Mouse (Mus musculus): ENCODE data around the gene 2810408A11Rik.

Gene 2810408A11Rik

GRCm38 (mm10) chr11:69900471-69901405 is at the start of gene 2810408A11Rik, which contains the start of gene Neurl4:
Gene 2810408A11Rik (minus strand): TSS chr11:69900987.
Gene Neurl4 (plus strand): TSS chr11:69901072.
- DNase-seq (ENCODE audit: extremely low read depth, insufficient read length, low spot score), result peak; percentile 85

- DNase-seq (ENCODE audit: extremely low read depth, insufficient read length, low spot score), result peak; percentile 67
Measured at GRCm38 (mm10) chr11:69948763-69949150, 48.0 kb upstream of the 2810408A11Rik start.

GRCm38 (mm10) chr11:69948066-69948762 is 47.4 kb upstream of the 2810408A11Rik start, which contains the start of gene Slc2a4:
Gene Slc2a4 (minus strand): TSS chr11:69948188.
- DNase-seq (ENCODE audit: extremely low read depth, insufficient read length, low spot score), result peak; percentile 58

- no peak for DNase-seq (ENCODE audit: extremely low read depth, insufficient read length, low spot score)
Measured at GRCm38 (mm10) chr11:69947337-69948065, 46.7 kb upstream of the 2810408A11Rik start.

- DNase-seq (ENCODE audit: extremely low read depth, insufficient read length, low spot score), result no peak
Measured at GRCm38 (mm10) chr11:69945997-69946891, 45.5 kb upstream of the 2810408A11Rik start.

GRCm38 (mm10) chr11:69945216-69945615 is 44.4 kb upstream of the 2810408A11Rik start:
- DNase-seq (ENCODE audit: extremely low read depth, insufficient read length, low spot score), result no peak

- no peak for DNase-seq (ENCODE audit: extremely low read depth, insufficient read length, low spot score)
Measured at GRCm38 (mm10) chr11:69940962-69941361, 40.2 kb upstream of the 2810408A11Rik start.

- no peak for DNase-seq (ENCODE audit: extremely low read depth, insufficient read length, low spot score)
Measured at GRCm38 (mm10) chr11:69939731-69940130, 38.9 kb upstream of the 2810408A11Rik start.

GRCm38 (mm10) chr11:69939181-69939580 is 38.4 kb upstream of the 2810408A11Rik start:
- DNase-seq (ENCODE audit: extremely low read depth, insufficient read length, low spot score), result no peak

GRCm38 (mm10) chr11:69938401-69938979 is 37.7 kb upstream of the 2810408A11Rik start:
- no peak for DNase-seq (ENCODE audit: extremely low read depth, insufficient read length, low spot score)

- DNase-seq (ENCODE audit: extremely low read depth, insufficient read length, low spot score), result no peak
Measured at GRCm38 (mm10) chr11:69937834-69938233, 37.0 kb upstream of the 2810408A11Rik start.

- no peak for DNase-seq (ENCODE audit: extremely low read depth, insufficient read length, low spot score)
Measured at GRCm38 (mm10) chr11:69937385-69937784, 36.6 kb upstream of the 2810408A11Rik start.

- no peak for DNase-seq (ENCODE audit: extremely low read depth, insufficient read length, low spot score)
Measured at GRCm38 (mm10) chr11:69936714-69937347, 36.0 kb upstream of the 2810408A11Rik start.

- no peak for DNase-seq (ENCODE audit: extremely low read depth, insufficient read length, low spot score)
Measured at GRCm38 (mm10) chr11:69936156-69936555, 35.4 kb upstream of the 2810408A11Rik start.

- no peak for DNase-seq (ENCODE audit: extremely low read depth, insufficient read length, low spot score)
Measured at GRCm38 (mm10) chr11:69935137-69935879, 34.5 kb upstream of the 2810408A11Rik start, which contains the start of gene Ybx2. Gene Ybx2 (plus strand): TSS chr11:69935796.

GRCm38 (mm10) chr11:69934681-69935080 is 33.9 kb upstream of the 2810408A11Rik start:
- DNase-seq (ENCODE audit: extremely low read depth, insufficient read length, low spot score), result no peak

- DNase-seq (ENCODE audit: extremely low read depth, insufficient read length, low spot score), result peak; percentile 37
Measured at GRCm38 (mm10) chr11:69934169-69934568, 33.4 kb upstream of the 2810408A11Rik start.

- no peak for DNase-seq (ENCODE audit: extremely low read depth, insufficient read length, low spot score)
Measured at GRCm38 (mm10) chr11:69933066-69933465, 32.3 kb upstream of the 2810408A11Rik start.

Data from 3134 (cell line).